Mouse (Mus musculus) kidney, adult 18-20 months (tissue): Measurements from ENCODE around the gene Vmn2r50.
"Not testable (repeated sequence)": the region's sequence is repeated elsewhere in the genome, so short reads cannot be mapped to it uniquely, and the experiment has no call there.

ENCODE experiments used
- DNase-seq: peaks from one replicate; pipeline ENCODE4 v3.0.0; 2021

Vmn2r50 gene

GRCm38 (mm10) chr7:10053196-10053595 lies at the start of gene Vmn2r50:
Gene Vmn2r50, minus strand, starts transcription at chr7:10053296.
- not testable (repeated sequence) for DNase-seq

- not testable (repeated sequence) for DNase-seq
These were observed 60.9 kb downstream of the Vmn2r50 start, which contains the start of gene Vmn2r49 for GRCm38 (mm10) chr7:9992157-9992556. Gene Vmn2r49, minus strand, starts transcription at chr7:9992257.
